Mouse (Mus musculus) lung, adult 2 months (tissue): ENCODE measurements around the gene Caskin2.

Source experiments
- CTCF ChIP-seq: fragments of 200-500 bp; IDR thresholded peaks from 2 replicates; pipeline ENCODE4 v1.5.1; 2011; ENCODE audit warnings: mild to moderate bottlenecking, low read length, control low read depth; ENCODE audit not compliant: insufficient read depth
- POLR2A ChIP-seq: fragments of 200-500 bp; IDR thresholded peaks from 2 replicates; pipeline ENCODE4 v1.6.1; 2011; ENCODE audit warnings: low read depth, mild to moderate bottlenecking, control low read depth, low read length, borderline replicate concordance; ENCODE audit errors: extremely low read depth

- TF ChIP-seq CTCF (no peak), POLR2A (no peak)
Observed at GRCm38 (mm10) chr11:115807306-115807705, 6.1 kb downstream of the Caskin2 start.
